Mouse (Mus musculus): Measurements from ENCODE around the gene Hoxa10.

- no peak for TF ChIP-seq POLR2AphosphoS5 (IDR thresholded peaks at IDR 0.05; ENCODE audit: insufficient replicate concordance, low read depth, low read length)
- no peak for TF ChIP-seq CTCF (IDR thresholded peaks at IDR 0.05; ENCODE audit: low read depth, low read length)
- TF ChIP-seq GATA1 (IDR thresholded peaks at IDR 0.05; ENCODE audit: borderline replicate concordance, low read length), result no peak
- no peak for TF ChIP-seq TAL1 (conservative IDR thresholded peaks at IDR 0.05; ENCODE audit: low read depth, low read length)
Observed at GRCm38 (mm10) chr6:52207684-52207976, 33.0 kb downstream of the Hoxa10 start.
